Mouse (Mus musculus) forebrain, embryonic 16.5 days (tissue): ENCODE data around the gene Mrpl4. TPM values are rescaled to one million over a fixed set of nuclear protein-coding genes. Genes with fewer than 3 reads are reported as not detected.
A peak's percentile ranks its signal among the peaks of the same experiment; 100 is the strongest.

Experiments used
- ATAC-seq: fragments of 200-750 bp; cut with Nextera tagmentation; 2 replicates; pipeline ENCODE4 v1.8.0; 2017; ENCODE audit warnings: mild to moderate bottlenecking, moderate library complexity
- H3K27ac ChIP-seq: fragments of 300-500 bp; sonication (generic); 2 replicates; pipeline ENCODE4 v1.5.1; 2014; ENCODE audit warnings: low read length, control low read depth
- H3K27me3 ChIP-seq: fragments of 300-500 bp; sonication (generic); replicated peaks from 2 replicates; pipeline ENCODE4 v1.6.1; 2014; ENCODE audit warnings: low read length; ENCODE audit not compliant: control insufficient read depth, insufficient read depth
- H3K36me3 ChIP-seq: fragments of 300-500 bp; sonication (generic); 2 replicates; pipeline ENCODE4 v1.6.1; 2014; ENCODE audit not compliant: control insufficient read depth, insufficient read depth
- H3K4me1 ChIP-seq: fragments of 300-500 bp; sonication (generic); replicated peaks from 2 replicates; pipeline ENCODE4 v1.6.1; 2014; ENCODE audit warnings: low read length; ENCODE audit not compliant: control insufficient read depth, insufficient read depth
- H3K4me2 ChIP-seq: fragments of 300-500 bp; sonication (generic); 2 replicates; pipeline ENCODE4 v1.6.1; 2014; ENCODE audit warnings: mild to moderate bottlenecking, low read length, control low read depth
- H3K4me3 ChIP-seq: fragments of 300-500 bp; sonication (generic); replicated peaks from 2 replicates; pipeline ENCODE4 v1.5.1; 2014; ENCODE audit warnings: mild to moderate bottlenecking, low read length, control low read depth
- H3K9ac ChIP-seq: fragments of 300-500 bp; sonication (generic); replicated peaks from 2 replicates; pipeline ENCODE4 v1.6.1; 2014; ENCODE audit warnings: low read depth, low read length, control low read depth
- H3K9me3 ChIP-seq: fragments of 300-500 bp; sonication (generic); 2 replicates; pipeline ENCODE4 v1.6.1; 2016; ENCODE audit warnings: low read length; ENCODE audit not compliant: control insufficient read depth
- WGBS: fragments of 180-500 bp; shearing (Covaris S2); extraction: QIAGEN DNeasy Blood & Tissue Kit; methylation state at CpG from one replicate; pipeline ENCODE4 v1.1.7; 2014; 5-methylcytosine and 5-hydroxymethylcytosine counted together
- polyA plus RNA-seq: library from polyadenylated mRNA; unstranded; fragments of >200 nt; fragmentation: Nextera tagmentation; extraction: Ambion mirVana; gene quantifications from 2 replicates; pipeline ENCODE4 v1.2.1, GENCODE M21; 2015

The Mrpl4 gene
- 109 and 113 TPM in 2 replicates for polyA plus RNA-seq

DNA sequence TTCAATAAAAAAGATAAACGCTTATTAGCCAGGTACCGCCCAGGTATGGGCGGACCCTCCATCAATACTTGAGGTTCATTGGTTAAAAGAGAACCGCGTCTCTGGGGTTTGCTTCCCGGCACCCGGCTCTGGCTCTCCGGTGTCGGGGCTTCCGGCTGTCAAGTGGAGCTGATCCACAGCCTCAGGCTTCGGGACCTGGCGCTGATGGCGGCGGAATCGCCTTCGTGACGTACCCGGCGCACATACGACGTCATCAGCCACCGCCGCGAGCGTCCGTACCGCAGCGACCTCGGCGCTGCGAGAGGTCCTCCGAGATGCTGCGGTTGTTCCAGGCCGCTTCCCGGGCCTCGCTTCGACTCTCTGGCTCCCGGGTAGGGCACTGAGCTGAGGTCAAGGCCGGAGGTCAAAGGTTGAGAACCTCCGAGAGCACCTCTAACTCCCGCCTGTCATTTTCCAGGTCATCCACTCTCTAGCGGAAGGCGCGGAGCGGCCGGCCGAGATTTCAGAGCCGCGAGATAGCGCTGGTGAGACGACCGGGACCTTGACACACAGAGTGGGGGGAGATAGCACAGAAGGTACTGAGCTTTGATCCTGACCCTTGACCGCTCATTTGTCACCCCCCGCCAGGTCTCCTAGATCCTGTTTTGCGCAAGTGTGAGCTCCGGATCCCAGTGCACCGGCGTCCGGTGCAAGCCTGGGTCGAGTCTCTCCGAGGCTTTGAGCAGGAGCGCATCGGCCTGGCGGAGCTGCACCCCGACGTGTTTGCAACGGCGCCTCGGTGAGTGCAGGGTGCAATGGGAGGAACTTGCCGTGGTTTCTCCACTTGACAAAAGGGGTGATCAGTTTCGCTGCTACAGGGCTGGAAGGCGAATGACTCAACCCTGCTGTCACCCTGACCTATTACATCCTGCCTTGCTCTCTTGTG lies at the start of gene Mrpl4:
TSS of gene Mrpl4 (plus strand) at position 112 of the 925 bp plus-strand sequence.
- WGBS, result under 1% methylated on average over 72 of the region's 72 CpGs
- Histone ChIP-seq H3K4me1 (peaks cover 7% of the 10 kb centered on the region), H3K9ac (peak within 1 kb of the TSS; percentile 87), H3K27ac (peak within 1 kb of the TSS; percentile 83), H3K9me3 (no peaks in the 10 kb centered on the region), H3K27me3 (no peaks in the 10 kb centered on the region), H3K4me2 (peak within 1 kb of the TSS; percentile 85), H3K4me3 (peak within 1 kb of the TSS; percentile 97), H3K36me3 (peaks cover 12% of the 10 kb centered on the region)
- ATAC-seq, result peak; percentile 93

DNA sequence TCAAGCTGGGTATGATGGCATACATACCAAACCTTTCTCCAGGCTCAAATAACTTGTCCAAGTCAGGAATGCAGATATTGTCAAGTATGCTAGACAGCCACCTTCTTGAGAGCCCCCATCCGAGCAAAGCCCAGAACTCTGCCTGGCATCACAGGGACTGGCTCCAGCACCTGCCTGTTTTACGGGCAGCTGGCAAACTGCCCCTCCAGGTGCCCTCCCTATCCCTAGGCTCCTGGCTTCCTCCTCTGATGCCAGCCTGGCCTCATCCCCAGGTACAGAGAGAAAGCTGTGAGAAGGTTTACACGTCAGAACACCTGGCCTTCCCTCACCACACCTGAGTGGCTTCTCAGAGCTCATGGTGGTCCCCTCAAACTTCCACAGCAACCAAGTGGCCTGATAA lies 45.5 kb upstream of the Mrpl4 start:
- Histone ChIP-seq H3K9ac (no peak overlapping the region), H3K9me3 (no peaks in the 10 kb centered on the region), H3K4me2 (no peak overlapping the region), H3K4me3 (no peak overlapping the region), H3K27ac (no peak overlapping the region), H3K36me3 (no peaks in the 10 kb centered on the region), H3K27me3 (0 out of 2 replicates have a peak, but pooled peaks cover 3% of the 10 kb centered on the region), H3K4me1 (no peaks in the 10 kb centered on the region; the same call in 1 of the 2 replicates)
- WGBS, result 81% methylated on average over 3 of the region's 3 CpGs
- ATAC-seq, result no peak

DNA sequence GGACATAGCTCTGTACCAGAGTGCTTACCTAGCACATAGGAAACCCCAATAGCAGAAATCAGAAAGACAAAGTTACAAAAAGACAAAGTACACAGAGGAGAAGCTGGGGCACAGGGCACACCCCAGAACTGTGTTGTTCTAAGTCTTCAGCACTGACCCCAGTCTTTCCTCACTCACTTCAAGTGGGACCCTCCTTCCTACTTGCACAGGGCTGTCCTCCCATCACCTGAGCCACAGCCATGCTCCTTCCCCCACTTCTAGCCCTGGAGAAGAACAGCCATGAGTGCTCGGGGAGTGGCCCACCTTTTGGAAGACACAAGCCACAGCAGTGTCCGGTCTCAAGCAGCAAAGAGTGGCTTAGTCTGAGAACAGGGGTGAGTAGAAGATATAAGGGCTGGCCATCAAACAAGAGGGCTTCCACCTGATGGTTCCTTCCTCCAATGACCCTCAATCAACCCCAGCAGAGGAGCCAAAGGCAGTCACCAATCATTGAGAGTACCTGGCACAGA lies 43.1 kb upstream of the Mrpl4 start, which contains the start of gene Dnmt1:
TSS of gene Dnmt1 (minus strand) at position 459 of the 509 bp plus-strand sequence.
- H3K4me1 ChIP-seq, result no peaks in the 10 kb centered on the region
- H3K9ac ChIP-seq, result no peak within 1 kb of the TSS
- H3K27ac ChIP-seq, result no peak within 1 kb of the TSS
- no peaks in the 10 kb centered on the region for H3K9me3 ChIP-seq
- H3K36me3 ChIP-seq, result no peaks in the 10 kb centered on the region
- H3K4me3 ChIP-seq, result no peak within 1 kb of the TSS
- no peak for ATAC-seq
- H3K4me2 ChIP-seq, result no peak within 1 kb of the TSS
- WGBS, result 89% methylated on average over 2 of the region's 2 CpGs
- H3K27me3 ChIP-seq, result 0 out of 2 replicates have a peak, but pooled peaks cover 3% of the 10 kb centered on the region

DNA sequence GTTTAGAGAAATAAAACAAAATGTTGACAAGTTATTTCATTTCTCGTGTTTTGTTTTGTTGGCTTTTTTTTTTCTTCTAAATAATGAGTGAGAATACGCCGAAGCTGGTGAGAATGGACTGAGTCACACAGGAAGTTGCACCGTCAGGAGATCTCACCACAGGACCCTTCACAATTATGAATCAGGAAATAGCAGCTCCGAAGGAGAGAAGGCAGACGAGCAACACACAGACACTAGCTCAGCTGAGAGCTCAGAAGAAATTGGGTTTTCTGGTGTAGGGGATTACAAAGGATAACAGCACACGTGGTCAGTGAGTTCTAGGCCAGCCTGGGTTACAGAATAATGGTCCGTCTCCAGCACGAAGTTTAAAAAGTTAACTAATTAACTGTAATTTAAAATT lies 41.0 kb upstream of the Mrpl4 start:
- no peak overlapping the region for H3K4me3 ChIP-seq
- WGBS, result 77% methylated on average over 9 of the region's 9 CpGs

DNA sequence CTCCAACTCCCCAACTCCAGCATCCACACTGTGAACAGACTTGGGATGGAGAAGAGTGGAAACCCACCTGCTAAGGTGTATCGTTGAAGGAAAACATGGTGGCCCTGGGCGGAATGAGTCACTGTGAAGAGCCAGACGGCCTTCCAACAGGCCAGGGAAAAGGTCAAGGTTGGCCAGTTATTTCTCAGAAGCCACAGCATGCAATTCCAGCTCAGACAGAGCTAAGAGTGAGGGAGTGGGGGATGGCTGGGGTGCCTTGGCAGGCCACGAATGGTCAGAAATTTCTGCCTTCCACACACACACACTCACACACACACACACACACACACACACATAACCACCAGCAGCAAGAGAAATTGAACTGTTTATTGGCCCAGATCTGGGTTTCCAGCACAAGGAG lies 36.9 kb upstream of the Mrpl4 start:
- H3K9me3 ChIP-seq, result no peaks in the 10 kb centered on the region
- ATAC-seq, result no peak
- H3K4me1 ChIP-seq, result no peaks in the 10 kb centered on the region
- H3K36me3 ChIP-seq, result no peaks in the 10 kb centered on the region
- 89% methylated on average over 4 of the region's 4 CpGs for WGBS
- H3K27ac ChIP-seq, result no peak overlapping the region
- H3K4me2 ChIP-seq, result no peak overlapping the region
- no peak overlapping the region for H3K4me3 ChIP-seq
- H3K9ac ChIP-seq, result no peak overlapping the region
- no peaks in the 10 kb centered on the region for H3K27me3 ChIP-seq

More for the DNA sequence above, 41.0 kb upstream of the Mrpl4 start:
- H3K36me3 ChIP-seq, result no peaks in the 10 kb centered on the region
- H3K9me3 ChIP-seq, result no peaks in the 10 kb centered on the region
- no peak overlapping the region for H3K27ac ChIP-seq
- H3K4me2 ChIP-seq, result no peak overlapping the region
- no peak for ATAC-seq
- 0 out of 2 replicates have a peak, but pooled peaks cover 3% of the 10 kb centered on the region for H3K27me3 ChIP-seq
- H3K4me1 ChIP-seq, result no peaks in the 10 kb centered on the region
- H3K9ac ChIP-seq, result no peak overlapping the region

DNA sequence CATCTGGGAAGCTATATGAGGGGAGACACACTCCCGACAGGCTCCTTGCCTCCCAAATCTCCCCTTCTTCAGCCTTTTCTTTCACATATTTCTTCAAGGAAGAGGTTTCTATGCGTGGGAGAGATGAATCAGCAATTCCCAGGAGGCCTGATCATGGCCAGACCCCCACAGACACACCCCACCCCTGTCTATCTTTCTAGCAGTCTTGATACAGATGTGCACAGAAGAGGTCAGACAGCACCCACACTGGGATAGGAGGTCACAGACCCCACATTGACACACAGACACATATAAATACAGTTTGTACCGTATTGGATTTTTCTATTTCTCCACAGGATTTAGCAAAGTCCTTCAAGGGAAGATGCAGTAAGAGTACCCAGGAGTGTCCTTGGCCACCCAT lies 36.5 kb upstream of the Mrpl4 start:
- no peak overlapping the region for H3K4me3 ChIP-seq
- no peaks in the 10 kb centered on the region for H3K36me3 ChIP-seq
- no peaks in the 10 kb centered on the region for H3K9me3 ChIP-seq
- H3K4me1 ChIP-seq, result no peaks in the 10 kb centered on the region
- H3K4me2 ChIP-seq, result no peak overlapping the region
- H3K27me3 ChIP-seq, result no peaks in the 10 kb centered on the region
- WGBS, result 80% methylated on average over 3 of the region's 3 CpGs
- no peak for ATAC-seq
- no peak overlapping the region for H3K27ac ChIP-seq
- H3K9ac ChIP-seq, result no peak overlapping the region

DNA sequence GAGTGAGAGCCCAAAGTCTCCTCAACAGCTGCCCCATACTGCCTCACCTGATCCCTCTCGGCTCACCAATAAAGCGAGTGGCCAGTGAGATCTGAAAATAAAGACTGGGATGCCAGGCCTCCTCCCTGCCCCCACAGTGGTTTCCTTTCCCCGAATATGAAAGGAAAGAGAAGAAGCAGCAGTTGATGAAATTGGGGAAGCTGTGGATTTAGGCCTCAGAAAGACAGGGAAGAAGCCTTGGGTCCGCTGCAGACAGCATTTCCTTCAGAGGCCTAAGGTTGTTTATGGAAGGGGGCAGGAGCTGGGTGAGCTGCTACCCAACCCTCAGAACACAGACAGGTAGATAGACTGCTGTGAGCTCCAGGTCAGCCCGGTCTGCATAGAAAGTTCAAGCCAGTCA lies 35.8 kb upstream of the Mrpl4 start:
- Histone ChIP-seq H3K27me3 (no peaks in the 10 kb centered on the region), H3K4me2 (no peak overlapping the region), H3K27ac (no peak overlapping the region), H3K4me1 (no peaks in the 10 kb centered on the region), H3K9ac (0 out of 2 replicates have a peak overlapping the region, but pooled peaks have one; percentile 12), H3K36me3 (no peaks in the 10 kb centered on the region), H3K4me3 (no peak overlapping the region), H3K9me3 (no peaks in the 10 kb centered on the region)
- ATAC-seq, result no peak
- WGBS, result 83% methylated on average over 5 of the region's 5 CpGs

DNA sequence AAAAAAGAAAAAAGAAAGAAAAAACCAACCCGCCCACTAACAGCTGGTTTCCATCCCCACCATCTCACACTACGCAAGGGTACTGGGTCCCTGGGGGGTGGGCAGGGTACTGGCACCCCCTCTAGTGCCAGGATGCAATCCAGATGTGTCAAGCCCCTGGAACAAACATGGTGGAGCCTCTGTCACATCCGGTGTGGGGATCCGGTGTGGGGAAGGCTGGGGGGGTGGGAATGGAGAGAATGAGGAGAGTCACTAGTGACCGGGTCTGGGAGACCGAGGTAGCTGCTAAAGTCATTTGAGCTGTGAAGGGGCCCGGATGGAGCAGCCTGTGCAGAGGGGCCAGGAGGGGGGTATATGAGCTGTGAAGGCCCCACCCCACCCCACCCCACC lies 30.8 kb upstream of the Mrpl4 start:
- 84% methylated on average over 7 of the region's 7 CpGs for WGBS
- Histone ChIP-seq H3K36me3 (no peaks in the 10 kb centered on the region), H3K27me3 (no peaks in the 10 kb centered on the region), H3K4me3 (no peak overlapping the region), H3K4me2 (no peak overlapping the region), H3K9ac (no peak overlapping the region), H3K4me1 (peaks cover 21% of the 10 kb centered on the region), H3K27ac (no peak overlapping the region), H3K9me3 (no peaks in the 10 kb centered on the region)
- ATAC-seq, result no peak

DNA sequence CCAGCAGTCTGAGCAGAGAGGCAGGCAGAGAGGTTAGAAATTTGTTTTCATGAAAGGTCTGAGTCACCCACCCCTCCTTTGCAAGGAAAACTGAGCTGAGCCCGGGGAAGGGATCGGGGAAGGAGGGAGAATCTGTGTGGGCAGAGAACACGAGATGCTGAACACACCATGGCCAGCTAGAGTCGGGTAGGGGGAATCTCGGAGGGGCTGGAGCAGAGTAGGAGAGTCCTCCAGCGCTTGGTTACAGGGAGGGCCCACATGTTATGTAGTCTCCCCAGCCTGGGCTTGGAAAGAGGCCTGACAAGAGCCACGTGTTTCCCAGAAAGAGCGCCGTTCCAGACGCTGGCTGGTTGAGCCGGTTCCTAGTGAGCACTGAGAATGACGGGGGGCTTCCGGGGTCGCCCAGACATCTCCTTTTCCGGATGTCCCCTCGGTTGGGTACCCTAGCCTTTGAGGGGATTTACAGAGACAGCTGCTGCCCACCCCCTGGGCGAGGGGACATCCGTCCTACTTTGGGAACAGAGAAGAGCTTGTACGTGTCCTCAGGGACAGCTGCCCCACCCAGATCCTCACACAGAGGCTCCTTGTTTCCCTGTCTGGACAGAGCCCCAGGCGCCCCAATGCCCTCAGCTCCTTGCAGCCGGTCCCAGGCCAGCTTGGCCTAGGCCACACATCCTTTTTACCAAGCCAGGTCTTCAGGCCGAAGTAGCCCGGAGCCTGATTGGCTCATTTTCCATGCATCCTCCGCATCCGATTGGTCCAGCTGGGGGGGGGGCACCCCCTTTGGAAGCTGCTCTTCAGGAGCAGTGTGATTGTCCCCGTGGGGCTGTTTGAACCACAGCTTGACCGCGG lies 30.2 kb upstream of the Mrpl4 start:
- no peaks in the 10 kb centered on the region for H3K36me3 ChIP-seq
- H3K27ac ChIP-seq, result no peak overlapping the region
- H3K9ac ChIP-seq, result peak overlapping the region; percentile 42
- no peak overlapping the region for H3K4me3 ChIP-seq
- peaks cover 21% of the 10 kb centered on the region for H3K4me1 ChIP-seq
- no peaks in the 10 kb centered on the region for H3K9me3 ChIP-seq
- WGBS, result 43% methylated on average over 28 of the region's 28 CpGs
- H3K27me3 ChIP-seq, result no peaks in the 10 kb centered on the region
- H3K4me2 ChIP-seq, result no peak overlapping the region
- peak; percentile 29; the same call in 1 of the 2 replicates for ATAC-seq
